Mouse (Mus musculus): ENCODE data around the gene 1700029H14Rik.

DNA sequence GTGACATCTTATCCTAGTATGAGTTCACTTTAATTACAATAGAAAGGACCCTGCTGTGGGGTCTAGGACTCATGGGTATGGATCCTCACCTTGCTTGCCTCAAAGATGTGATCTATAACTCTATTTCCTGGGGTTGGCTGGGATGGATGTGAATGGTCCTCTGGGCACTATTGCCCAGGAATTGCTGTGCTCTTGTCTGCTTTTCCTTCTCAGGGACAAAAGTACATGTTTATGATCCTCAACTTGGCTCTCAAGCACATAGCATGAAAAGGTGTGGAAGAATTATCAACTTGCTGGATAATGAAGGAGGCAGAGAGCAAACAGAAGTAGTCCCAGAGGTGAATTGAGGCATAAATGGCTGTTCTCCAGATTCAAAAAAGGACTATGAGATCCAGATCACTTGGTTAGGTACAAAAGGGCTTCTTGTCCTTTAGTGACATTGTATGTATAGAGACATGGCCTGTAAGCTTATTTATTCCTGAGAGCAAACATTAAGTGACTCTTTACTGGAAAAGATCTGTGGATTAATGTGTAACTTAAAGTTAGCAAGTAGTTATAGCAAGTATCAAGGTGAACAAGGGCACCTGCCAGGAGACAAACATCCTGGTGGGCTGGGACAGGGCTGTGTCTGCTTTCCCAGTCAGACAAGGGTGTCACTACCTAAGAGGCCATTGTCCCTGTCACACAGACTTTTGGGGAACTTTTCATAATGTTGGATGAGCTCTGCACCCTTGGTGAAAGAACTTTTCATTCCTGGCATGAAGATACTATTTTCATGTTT lies 57.2 kb downstream of the 1700029H14Rik start:
- no peak for TF ChIP-seq CTCF (IDR thresholded peaks at IDR 0.05; ENCODE audit: control insufficient read depth, insufficient read depth, low read length)
- no peak for TF ChIP-seq POLR2A (IDR thresholded peaks at IDR 0.05; ENCODE audit: borderline replicate concordance, control insufficient read depth, low read depth, low read length)

Data from bone marrow, adult 2 months (tissue).